Mouse (Mus musculus): ENCODE data around the gene Hoxd8.

Gene Hoxd8

GRCm38 (mm10) chr2:74752431-74753174, 48.2 kb downstream of the Hoxd8 start:
- no peak for DNase-seq (ENCODE audit: low spot score)

DNA sequence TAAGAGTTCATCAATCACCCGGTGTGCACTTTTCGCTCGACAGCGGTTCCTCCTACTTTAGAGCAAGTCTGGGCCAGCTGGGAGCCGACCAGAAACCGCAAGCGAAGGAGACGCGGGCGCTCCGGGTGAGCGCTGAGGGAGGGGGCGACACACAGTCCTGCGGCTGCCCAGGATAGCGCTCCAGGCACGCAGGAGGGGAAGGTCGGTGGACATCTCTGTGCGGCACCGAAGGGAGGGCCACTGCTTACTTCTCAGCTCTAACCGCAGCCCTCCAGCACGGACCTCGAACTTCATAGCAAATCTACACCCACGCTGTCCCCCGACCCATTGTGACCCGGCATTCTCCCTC, 48.7 kb downstream of the Hoxd8 start:
- DNase-seq (ENCODE audit: low spot score), result no peak

GRCm38 (mm10) chr2:74753711-74754110, 49.3 kb downstream of the Hoxd8 start:
- DNase-seq (ENCODE audit: low spot score), result no peak
